Mouse (Mus musculus) liver, adult 2 months (tissue): ENCODE data around the gene Gan.

Experiments used
- CTCF ChIP-seq: fragments of 200-500 bp; IDR thresholded peaks from 2 replicates; pipeline ENCODE4 v1.5.1; 2011; ENCODE audit warnings: low read depth, low read length, control low read depth
- POLR2A ChIP-seq: fragments of 200-500 bp; IDR thresholded peaks from 2 replicates; pipeline ENCODE4 v1.6.1; 2011; ENCODE audit warnings: low read length, control low read depth; ENCODE audit not compliant: insufficient read depth; ENCODE audit errors: extremely low read depth

GRCm38 (mm10) chr8:117256292-117256938 lies 98.5 kb downstream of the Gan start:
- TF ChIP-seq POLR2A = peak; percentile 83
- no peak for TF ChIP-seq CTCF
